Mouse (Mus musculus): ENCODE data around the gene Snx33.

GRCm38 (mm10) chr9:56922746-56923145 is 5.4 kb downstream of the Snx33 start:
- TF ChIP-seq CTCF (IDR thresholded peaks at IDR 0.05; ENCODE audit: control insufficient read depth, insufficient read depth, low read length) (no peak), POLR2A (IDR thresholded peaks at IDR 0.05; ENCODE audit: borderline replicate concordance, control insufficient read depth, low read depth, low read length) (no peak)

Data from bone marrow, adult 2 months (tissue).